Mouse (Mus musculus) C2C12 (cell line): ENCODE results near the gene Ttll5. TPM values are rescaled to one million over a fixed set of nuclear protein-coding genes. Genes with fewer than 3 reads are reported as not detected.
A peak's percentile ranks its signal among the peaks of the same experiment; 100 is the strongest.

Experiments
- H3K27me3 ChIP-seq: one replicate; pipeline ENCODE4 v1.6.1; 2011; ENCODE audit not compliant: control insufficient read depth, insufficient read depth, insufficient read length
- H3K36me3 ChIP-seq: one replicate; pipeline ENCODE4 v1.6.1; 2011; ENCODE audit not compliant: control insufficient read depth, insufficient read depth
- H3K4me3 ChIP-seq: one replicate; pipeline ENCODE4 v1.5.1; 2011; ENCODE audit warnings: mild to moderate bottlenecking, control low read depth; ENCODE audit not compliant: poor library complexity, insufficient read depth, severe bottlenecking
- H3K79me2 ChIP-seq: one replicate; pipeline ENCODE4 v1.6.1; 2011; ENCODE audit not compliant: control insufficient read depth, insufficient read depth
- H3K79me3 ChIP-seq: one replicate; pipeline ENCODE4 v1.6.1; 2011; ENCODE audit warnings: low read depth, control low read depth
- H3ac ChIP-seq: one replicate; pipeline ENCODE3; 2011; ENCODE audit warnings: low read depth; ENCODE audit not compliant: control insufficient read depth, insufficient read length
- CEBPB ChIP-seq: IDR thresholded peaks from one replicate; pipeline ENCODE4 v1.6.1; 2011; ENCODE audit warnings: low read depth, mild to moderate bottlenecking, control low read depth, moderate library complexity
- CTCF ChIP-seq: IDR thresholded peaks from one replicate; pipeline ENCODE4 v1.5.1; 2011; ENCODE audit not compliant: control insufficient read depth, insufficient read depth, insufficient read length
- FOSL1 ChIP-seq: IDR thresholded peaks from one replicate; pipeline ENCODE4 v1.8.0; 2011; ENCODE audit warnings: mild to moderate bottlenecking, low read length; ENCODE audit not compliant: poor library complexity, insufficient read depth, severe bottlenecking
- MAX ChIP-seq: IDR thresholded peaks from one replicate; pipeline ENCODE4 v1.6.1; 2011; ENCODE audit warnings: mild to moderate bottlenecking, control low read depth
- MYOD1 ChIP-seq: IDR thresholded peaks from one replicate; pipeline ENCODE4 v1.6.1; 2011; ENCODE audit warnings: low read depth; ENCODE audit not compliant: control insufficient read depth, insufficient read length
- MYOG ChIP-seq: IDR thresholded peaks from one replicate; pipeline ENCODE4 v1.6.1; 2011; ENCODE audit not compliant: control insufficient read depth, insufficient read length; ENCODE audit errors: extremely low read depth
- USF1 ChIP-seq: IDR thresholded peaks from one replicate; pipeline ENCODE4 v1.6.1; 2011; ENCODE audit warnings: low read depth, mild to moderate bottlenecking, control low read depth, moderate library complexity
- polyA plus RNA-seq: library from polyadenylated mRNA; unstranded; fragments of >200 nt; fragmentation: generic; extraction: Trizol; gene quantifications from one replicate; pipeline ENCODE4 v1.2.1, GENCODE M21; 2012; ENCODE audit warnings: missing spikeins

Gene Ttll5
- polyA plus RNA-seq, 1 experiment: 20.1 TPM

DNA sequence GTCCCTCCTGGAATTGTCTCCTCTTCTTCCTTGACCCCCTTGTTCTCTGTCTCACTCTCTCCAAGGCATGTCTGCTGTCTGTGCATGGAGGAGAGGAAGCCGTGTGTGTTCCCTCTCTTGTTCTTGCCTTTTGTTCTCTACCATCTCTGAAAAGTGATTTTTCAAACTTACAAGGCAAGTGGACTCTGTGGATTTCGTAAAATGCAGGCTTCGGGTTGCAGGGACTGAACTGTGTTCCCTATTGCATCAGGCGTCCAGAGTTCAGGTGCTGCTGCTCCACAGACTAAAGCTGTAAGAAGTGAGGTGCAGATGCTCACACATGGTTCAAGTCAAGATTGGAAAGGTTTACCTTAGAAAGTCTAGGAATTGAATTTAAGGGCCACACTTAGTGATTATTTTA lies 126.6 kb downstream of the Ttll5 start:
- H3K4me3 ChIP-seq: no peak overlapping the region
- TF ChIP-seq USF1: no peak
- TF ChIP-seq MAX: no peak
- no peak for TF ChIP-seq FOSL1
- no peak for TF ChIP-seq CTCF
- no peak for TF ChIP-seq MYOD1
- TF ChIP-seq CEBPB: no peak
- TF ChIP-seq MYOG: no peak
- no peaks in the 10 kb centered on the region for H3K79me2 ChIP-seq
- H3ac ChIP-seq: no peak overlapping the region
- H3K27me3 ChIP-seq: no peaks in the 10 kb centered on the region
- H3K36me3 ChIP-seq: peaks cover 20% of the 10 kb centered on the region
- H3K79me3 ChIP-seq: no peaks in the 10 kb centered on the region

DNA sequence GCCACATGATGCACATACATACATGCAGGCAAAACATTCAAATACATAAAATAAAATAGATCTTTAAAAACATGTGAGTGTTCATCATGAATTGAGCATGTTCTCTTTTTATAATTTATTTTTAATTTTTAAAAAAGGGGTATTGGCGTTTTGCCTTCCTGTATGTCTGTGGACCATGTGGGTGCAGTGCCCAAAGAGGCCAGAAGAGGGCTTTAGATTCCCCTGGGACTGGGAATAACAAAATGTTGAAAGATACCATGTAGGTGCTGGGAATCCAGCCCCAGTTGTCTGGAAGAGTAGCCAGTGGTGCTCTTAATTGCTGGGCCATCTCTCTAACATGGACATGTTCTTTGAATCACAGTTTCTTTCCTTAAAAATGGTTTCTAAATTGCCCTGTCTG lies 127.4 kb downstream of the Ttll5 start:
- no peaks in the 10 kb centered on the region for H3K79me3 ChIP-seq
- no peak overlapping the region for H3K4me3 ChIP-seq

GRCm38 (mm10) chr12:85952349-85952748 lies 127.9 kb downstream of the Ttll5 start:
- Histone ChIP-seq H3K79me3 (no peaks in the 10 kb centered on the region), H3K79me2 (no peaks in the 10 kb centered on the region), H3K4me3 (no peak overlapping the region), H3K36me3 (peaks cover 13% of the 10 kb centered on the region), H3ac (no peak overlapping the region), H3K27me3 (no peaks in the 10 kb centered on the region)
- no peak for TF ChIP-seq MAX
- TF ChIP-seq MYOD1: no peak

More for the DNA sequence above, 127.4 kb downstream of the Ttll5 start:
- Histone ChIP-seq H3ac (no peak overlapping the region), H3K27me3 (no peaks in the 10 kb centered on the region), H3K79me2 (no peaks in the 10 kb centered on the region), H3K36me3 (peaks cover 16% of the 10 kb centered on the region)
- TF ChIP-seq MAX (no peak), FOSL1 (no peak), MYOD1 (no peak), CEBPB (no peak), MYOG (no peak), CTCF (no peak), USF1 (no peak)

GRCm38 (mm10) chr12:85954167-85954566 lies 129.7 kb downstream of the Ttll5 start:
- no peak overlapping the region for H3K4me3 ChIP-seq
- no peaks in the 10 kb centered on the region for H3K27me3 ChIP-seq
- H3ac ChIP-seq: no peak overlapping the region
- H3K79me3 ChIP-seq: no peaks in the 10 kb centered on the region
- H3K36me3 ChIP-seq: peaks cover 13% of the 10 kb centered on the region
- TF ChIP-seq CTCF (peak; percentile 15), MAX (no peak), USF1 (no peak), MYOG (no peak)
- no peaks in the 10 kb centered on the region for H3K79me2 ChIP-seq

- no peak for TF ChIP-seq MYOG
- no peak for TF ChIP-seq CTCF
- no peak for TF ChIP-seq CEBPB
- no peak for TF ChIP-seq MAX
- TF ChIP-seq MYOD1: no peak
- no peak for TF ChIP-seq USF1
- TF ChIP-seq FOSL1: no peak
- H3K36me3 ChIP-seq: peaks cover 13% of the 10 kb centered on the region
- no peaks in the 10 kb centered on the region for H3K27me3 ChIP-seq
- H3ac ChIP-seq: no peak overlapping the region
- H3K4me3 ChIP-seq: no peak overlapping the region
- H3K79me2 ChIP-seq: no peaks in the 10 kb centered on the region
- no peaks in the 10 kb centered on the region for H3K79me3 ChIP-seq
These were observed 130.6 kb downstream of the Ttll5 start for GRCm38 (mm10) chr12:85955062-85955461.

DNA sequence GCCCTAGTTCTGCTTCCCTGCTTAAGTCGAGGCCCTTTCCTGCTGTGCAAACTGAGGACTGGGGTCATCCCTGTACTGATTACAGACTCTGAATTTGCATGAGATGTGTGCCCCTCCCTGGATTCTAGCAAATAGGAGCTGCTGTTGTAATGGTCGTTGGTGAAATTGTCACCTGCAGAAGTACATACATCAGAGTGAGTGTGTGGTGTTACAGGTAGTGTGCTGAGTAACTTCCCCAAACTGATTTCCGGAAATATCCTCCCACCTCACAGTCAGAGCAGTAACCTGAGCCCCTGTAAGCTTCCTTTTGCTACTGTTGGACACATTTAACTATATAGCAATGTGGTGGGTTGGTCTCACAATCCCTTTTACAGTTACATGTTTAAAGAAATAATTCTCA lies 131.2 kb downstream of the Ttll5 start:
- TF ChIP-seq FOSL1 (no peak), MYOD1 (no peak), MYOG (no peak), CEBPB (no peak), USF1 (no peak), CTCF (no peak), MAX (no peak)
- peaks cover 9% of the 10 kb centered on the region for H3K36me3 ChIP-seq
- H3K27me3 ChIP-seq: no peaks in the 10 kb centered on the region
- H3K79me2 ChIP-seq: peaks cover 2% of the 10 kb centered on the region
- no peaks in the 10 kb centered on the region for H3K79me3 ChIP-seq
- H3K4me3 ChIP-seq: no peak overlapping the region
- no peak overlapping the region for H3ac ChIP-seq
